Comparison of ENCODE assay signal across 8 mouse cellular contexts in the genomic region with DNA sequence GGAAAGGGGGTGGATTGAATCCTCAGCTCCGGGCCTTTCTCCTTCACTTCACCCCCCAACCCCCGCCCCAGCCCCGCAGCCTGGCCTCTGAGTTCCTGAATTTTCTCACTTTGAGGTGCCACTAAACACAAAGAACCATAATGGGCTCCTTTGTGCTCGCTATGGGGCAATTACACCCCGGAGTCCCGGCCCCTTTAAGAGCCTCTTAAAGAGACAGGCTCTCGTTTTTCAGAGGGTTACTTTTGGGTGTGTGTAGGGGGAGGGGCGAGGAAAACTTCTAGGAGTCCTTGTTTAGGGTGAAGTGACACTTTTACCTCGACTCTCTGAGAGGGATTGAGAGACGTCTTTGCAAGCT. TPM values are rescaled to one million over a fixed set of nuclear protein-coding genes. Genes with fewer than 3 reads are reported as not detected.
DNase-seq lines count a peak whose midpoint lies in the region; ATAC-seq and TF ChIP-seq lines count a peak whose summit lies in the region.

No protein-coding gene starts in this region.

- TF ChIP-seq CTCF in kidney, adult 2 months (conservative IDR thresholded peaks at IDR 0.05; ENCODE audit: insufficient read depth, insufficient read length, low read depth, low read length), result no peak

- H3K9me3 ChIP-seq in lung, embryonic 15.5 days, result no peaks in the 10 kb centered on the region

- WGBS in kidney, adult 2 months, result under 1% methylated on average over 10 of the region's 10 CpGs
- under 1% methylated on average over 10 of the region's 10 CpGs for WGBS in lung, embryonic 15.5 days

- H3K4me1 ChIP-seq in kidney, adult 2 months (ENCODE audit: control insufficient read depth, insufficient read depth, low read length), result no peaks in the 10 kb centered on the region
- peaks cover 8% of the 10 kb centered on the region for H3K4me1 ChIP-seq in lung, embryonic 15.5 days

- DNase-seq in adrenal gland, adult (ENCODE audit: inconsistent age in 2 of 2, low spot score in 1 of 2), result peak; percentile 52 to 84
- no peak for DNase-seq in adrenal gland, postnatal 4 days (ENCODE audit: low spot score in 2 of 2)
- DNase-seq in adrenal gland, postnatal 25 days, result peak; percentile 34
- peak; percentile 75 to 85 for DNase-seq in heart, adult 18-20 months
- DNase-seq in kidney, adult 2 months, result peak; percentile 73
- peak; percentile 53 for DNase-seq in skeletal muscle tissue, adult 2 months (ENCODE audit: low read depth, low spot score)
- DNase-seq in left cerebral cortex, adult 11 months (ENCODE audit: low spot score), result no peak

- H3K9ac ChIP-seq in lung, embryonic 15.5 days, result peak overlapping the region; percentile 52

- no peaks in the 10 kb centered on the region; the same call in 1 of the 2 replicates for H3K27me3 ChIP-seq in kidney, adult 2 months (replicated peaks; ENCODE audit: control insufficient read depth, insufficient read depth, low read length)
- H3K27me3 ChIP-seq in lung, embryonic 15.5 days, result peaks cover 11% of the 10 kb centered on the region

- H3K36me3 ChIP-seq in kidney, adult 2 months (ENCODE audit: control insufficient read depth, insufficient read depth, low read length), result no peaks in the 10 kb centered on the region
- no peaks in the 10 kb centered on the region for H3K36me3 ChIP-seq in lung, embryonic 15.5 days

- peak overlapping the region; percentile 68; the same call in 1 of the 2 replicates for H3K27ac ChIP-seq in kidney, adult 2 months (ENCODE audit: insufficient read depth, low read depth, low read length)
- H3K27ac ChIP-seq in lung, embryonic 15.5 days, result peak overlapping the region; percentile 98

- no peak for TF ChIP-seq POLR2A in kidney, adult 2 months (IDR thresholded peaks at IDR 0.05; ENCODE audit: low read depth, low read length)

- peak overlapping the region; percentile 81 for H3K4me2 ChIP-seq in lung, embryonic 15.5 days

- peak; percentile 81 for ATAC-seq in lung, embryonic 15.5 days (ENCODE audit: borderline replicate concordance, extremely low read depth, low FRiP score, low TSS enrichment)

- peak overlapping the region; percentile 73 for H3K4me3 ChIP-seq in kidney, adult 2 months (ENCODE audit: insufficient read depth, low read depth, low read length)
- peak overlapping the region; percentile 60 for H3K4me3 ChIP-seq in lung, embryonic 15.5 days

RNA-seq across cellular contexts. Expression of a gene that starts 0.7 kb away (rescaled TPM):
- 10 to 100 TPM; 11.9 to 16.3 TPM for total RNA-seq in adrenal gland, postnatal 4 days (2021)
- total RNA-seq in adrenal gland, postnatal 25 days (2021), result 3.8 and 4.9 TPM in 2 replicates
- total RNA-seq in heart, adult 18-20 months (2021), result 1 to 10 TPM; 2.0 to 2.2 TPM
- 8.5 and 12.2 TPM in 2 replicates for polyA plus RNA-seq in kidney, adult 2 months (2012; rRNA removed)
- 35.9 and 38.1 TPM in 2 replicates for polyA plus RNA-seq in lung, embryonic 15.5 days (2015; fragmentation: Nextera tagmentation; extraction: Ambion mirVana)

RNA-seq across cellular contexts. Expression of a gene that starts 24.2 kb away (rescaled TPM):
- 1 to 10 TPM; 1.4 to 1.9 TPM for total RNA-seq in adrenal gland, postnatal 4 days (2021)
- not detected in 2 replicates for total RNA-seq in adrenal gland, postnatal 25 days (2021)
- total RNA-seq in heart, adult 18-20 months (2021), result 1 to 10 TPM; 1.1 to 1.2 TPM
- 0.59 and 0.68 TPM in 2 replicates for polyA plus RNA-seq in kidney, adult 2 months (2012; rRNA removed)
- 16.1 and 20.3 TPM in 2 replicates for polyA plus RNA-seq in lung, embryonic 15.5 days (2015; fragmentation: Nextera tagmentation; extraction: Ambion mirVana)

RNA-seq across cellular contexts. Expression of a gene that starts 47.3 kb away (rescaled TPM):
- 10 to 100 TPM; 41.5 to 45.8 TPM for total RNA-seq in adrenal gland, postnatal 4 days (2021)
- total RNA-seq in adrenal gland, postnatal 25 days (2021), result 32.2 and 33.4 TPM in 2 replicates
- 10 to 100 TPM; 17.3 to 18.6 TPM for total RNA-seq in heart, adult 18-20 months (2021)
- polyA plus RNA-seq in kidney, adult 2 months (2012; rRNA removed), result 11.6 and 12.4 TPM in 2 replicates
- polyA plus RNA-seq in lung, embryonic 15.5 days (2015; fragmentation: Nextera tagmentation; extraction: Ambion mirVana), result 44.6 and 49.7 TPM in 2 replicates

Comparison
In these comparisons a context has a peak if more than half of its experiments do, and no peak if none do; other contexts are left out.
1. DNase-seq: peak in adrenal gland, adult (2 of 2), adrenal gland, postnatal 25 days (single experiment), heart, adult 18-20 months (2 of 2), kidney, adult 2 months (single experiment) and skeletal muscle tissue, adult 2 months (single experiment); none in adrenal gland, postnatal 4 days (0 of 2) and left cerebral cortex, adult 11 months (single experiment).